13 mouse cellular contexts compared by ENCODE assay signal in the genomic region with DNA sequence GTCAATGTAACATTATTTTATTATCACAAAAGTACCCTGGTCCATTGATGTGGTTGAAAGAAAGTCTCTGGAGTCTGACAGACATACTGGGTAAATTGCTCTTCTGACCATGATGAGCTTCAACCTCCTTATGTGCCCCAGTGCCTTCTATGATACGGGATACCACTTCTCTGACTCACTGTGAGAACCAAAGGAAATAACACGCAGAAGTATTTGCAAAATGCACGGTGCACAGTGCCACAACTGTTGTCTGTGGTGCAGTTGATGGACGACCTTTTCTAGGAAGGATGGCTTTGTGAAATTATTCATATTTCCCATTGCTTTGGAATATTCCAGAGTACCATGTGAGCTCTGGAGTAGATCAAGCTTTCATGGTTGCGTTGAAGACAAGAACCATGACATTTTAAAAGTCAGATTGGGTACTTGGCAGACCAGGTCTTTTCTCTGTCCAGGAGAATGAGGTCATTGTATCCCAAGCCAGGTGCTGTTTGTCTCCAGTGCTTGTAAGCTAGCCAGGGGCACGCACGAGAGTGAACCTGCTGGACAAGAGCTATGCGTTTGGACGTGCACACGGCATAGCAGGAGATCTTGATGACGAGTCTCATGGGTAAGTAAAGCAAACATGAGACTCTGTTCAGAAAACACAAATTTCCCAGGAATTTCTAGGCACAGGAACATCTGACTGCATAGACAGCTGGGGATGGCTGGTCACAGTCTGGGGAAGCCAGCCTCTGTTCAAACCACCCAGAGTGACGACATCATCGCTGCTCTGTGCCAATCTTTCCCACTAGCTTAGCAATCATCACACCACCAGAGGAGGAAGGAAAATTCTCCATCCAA.
A peak's percentile ranks its signal among the peaks of the same experiment; 100 is the strongest.
DNase-seq lines count a peak whose midpoint lies in the region; ATAC-seq and TF ChIP-seq lines count a peak whose summit lies in the region.
"Had no signal": no experiment of that assay in that cellular context is flagged by ENCODE, and none has a peak within 500 bp of the region (broad histone marks: within the 10 kb centered on the region; RNA-seq: fewer than 3 reads in every experiment).

No protein-coding gene starts in this region.

- H3K4me1 ChIP-seq in heart, embryonic 11.5 days (ENCODE audit: control insufficient read depth, insufficient read depth, low read length), result peaks cover 11% of the 10 kb centered on the region
- H3K4me1 ChIP-seq in kidney, adult 2 months (ENCODE audit: control insufficient read depth, insufficient read depth, low read length), result no peaks in the 10 kb centered on the region
- peaks cover 10% of the 10 kb centered on the region; the same call in 1 of the 2 replicates for H3K4me1 ChIP-seq in intestine, embryonic 15.5 days (replicated peaks)
- H3K4me1 ChIP-seq: liver, embryonic 13.5 days had no signal

- H3K4me2 ChIP-seq in heart, embryonic 11.5 days, result no peak overlapping the region
- H3K4me2 ChIP-seq in intestine, embryonic 15.5 days (replicated peaks), result no peak overlapping the region
- H3K4me2 ChIP-seq: heart, embryonic 15.5 days; liver, embryonic 13.5 days had no signal

- no peak for ATAC-seq in heart, embryonic 11.5 days (replicated peaks; ENCODE audit: insufficient number of reproducible peaks, low FRiP score, low TSS enrichment)
- ATAC-seq in megakaryocyte progenitor cell, adult 5-6 weeks (replicated peaks; ENCODE audit: poor library complexity), result peak; percentile 88
- ATAC-seq in intestine, embryonic 15.5 days, result no peak

- peak; percentile 83 to 86 for DNase-seq in heart, adult 18-20 months
- peak; percentile 37 to 38 for DNase-seq in adrenal gland, postnatal 36 days
- peak; percentile 68 to 76 for DNase-seq in heart, postnatal 14 days
- no peak for DNase-seq in kidney, adult 2 months
- DNase-seq in left cerebral cortex, postnatal 4 days, result no peak
- DNase-seq: liver, embryonic 13.5 days; right cerebral cortex, postnatal 14 days had no signal

- 77% methylated on average over 13 of the region's 13 CpGs for WGBS in heart, embryonic 11.5 days (ENCODE audit: insufficient replicate concordance)
- WGBS in kidney, adult 2 months, result 83% methylated on average over 13 of the region's 13 CpGs
- WGBS in intestine, embryonic 15.5 days, result 73% methylated on average over 13 of the region's 13 CpGs

- H3K4me3 ChIP-seq in heart, embryonic 11.5 days (ENCODE audit: low read depth, low read length), result no peak overlapping the region
- H3K4me3 ChIP-seq in kidney, adult 2 months (ENCODE audit: insufficient read depth, low read depth, low read length), result no peak overlapping the region
- H3K4me3 ChIP-seq in intestine, embryonic 15.5 days (replicated peaks), result no peak overlapping the region
- H3K4me3 ChIP-seq: heart, embryonic 15.5 days; liver, embryonic 13.5 days had no signal

- no peak overlapping the region for H3K9ac ChIP-seq in heart, embryonic 11.5 days (ENCODE audit: low read depth, low read length)
- no peak overlapping the region for H3K9ac ChIP-seq in intestine, embryonic 15.5 days
- H3K9ac ChIP-seq: heart, embryonic 15.5 days; liver, embryonic 13.5 days had no signal

- no peaks in the 10 kb centered on the region for H3K36me3 ChIP-seq in heart, embryonic 11.5 days (ENCODE audit: control insufficient read depth, insufficient read depth, low read length)
- no peaks in the 10 kb centered on the region for H3K36me3 ChIP-seq in kidney, adult 2 months (ENCODE audit: control insufficient read depth, insufficient read depth, low read length)
- H3K36me3 ChIP-seq in intestine, embryonic 15.5 days, result no peaks in the 10 kb centered on the region
- H3K36me3 ChIP-seq: G1E; heart, embryonic 15.5 days; liver, embryonic 13.5 days had no signal

- H3K9me3 ChIP-seq in heart, embryonic 11.5 days (replicated peaks; ENCODE audit: control insufficient read depth, low read length), result no peaks in the 10 kb centered on the region
- H3K9me3 ChIP-seq in intestine, embryonic 15.5 days, result no peaks in the 10 kb centered on the region
- H3K9me3 ChIP-seq: G1E; heart, embryonic 15.5 days; liver, embryonic 13.5 days had no signal

- no peaks in the 10 kb centered on the region for H3K27me3 ChIP-seq in heart, embryonic 11.5 days (ENCODE audit: control insufficient read depth, insufficient read depth, low read length)
- H3K27me3 ChIP-seq in kidney, adult 2 months (replicated peaks; ENCODE audit: control insufficient read depth, insufficient read depth, low read length), result no peaks in the 10 kb centered on the region
- H3K27me3 ChIP-seq in intestine, embryonic 15.5 days (replicated peaks), result no peaks in the 10 kb centered on the region
- H3K27me3 ChIP-seq: heart, embryonic 15.5 days had no signal

- intact Hi-C loops in heart, postnatal 14 days (cut with DNase I), result loop anchor here (5.0 kb wide), 1 partner anchor 34 kb away; no protein-coding TSS in a partner anchor
- intact Hi-C loops in left cerebral cortex, postnatal 4 days (cut with DNase I), result no loop called here

- TF ChIP-seq POLR2A in kidney, adult 2 months (IDR thresholded peaks at IDR 0.05; ENCODE audit: low read depth, low read length), result no peak

- no peak overlapping the region for H3K27ac ChIP-seq in heart, embryonic 11.5 days (ENCODE audit: low read depth, low read length)
- H3K27ac ChIP-seq in kidney, adult 2 months (ENCODE audit: insufficient read depth, low read depth, low read length), result no peak overlapping the region
- no peak overlapping the region for H3K27ac ChIP-seq in intestine, embryonic 15.5 days
- H3K27ac ChIP-seq: heart, embryonic 15.5 days; kidney, postnatal 0 days; liver, embryonic 13.5 days had no signal

- no peak for TF ChIP-seq CTCF in kidney, adult 2 months (conservative IDR thresholded peaks at IDR 0.05; ENCODE audit: insufficient read depth, insufficient read length, low read depth, low read length)

Comparison
In these comparisons a context has a peak if more than half of its experiments do, and no peak if none do; other contexts are left out.
1. DNase-seq: peak in heart, adult 18-20 months (2 of 2), adrenal gland, postnatal 36 days (2 of 2) and heart, postnatal 14 days (2 of 2); none in kidney, adult 2 months (single experiment) and left cerebral cortex, postnatal 4 days (single experiment).